Mouse (Mus musculus): ENCODE data around the gene Lrp6. TPM values are rescaled to one million over a fixed set of nuclear protein-coding genes. Genes with fewer than 3 reads are reported as not detected.

Lrp6 gene
- polyA plus RNA-seq, 1 experiment from 2014 or later: 20.0 TPM

- Histone ChIP-seq H3K9me3 (ENCODE audit: control insufficient read depth, low read length) (no peaks in the 10 kb centered on the region), H3K4me3 (replicated peaks; ENCODE audit: low read length) (no peak overlapping the region), H3K27me3 (replicated peaks; ENCODE audit: control insufficient read depth, insufficient read depth, low read length) (no peaks in the 10 kb centered on the region), H3K4me2 (ENCODE audit: low read length) (no peak overlapping the region), H3K9ac (replicated peaks; ENCODE audit: low read depth, low read length) (no peak overlapping the region), H3K4me1 (replicated peaks; ENCODE audit: control insufficient read depth, insufficient read depth, low read length) (no peaks in the 10 kb centered on the region), H3K36me3 (ENCODE audit: control insufficient read depth, insufficient read depth) (no peaks in the 10 kb centered on the region), H3K27ac (ENCODE audit: low read length) (no peak overlapping the region)
- 62% methylated on average over 10 of the region's 10 CpGs for WGBS
- ATAC-seq: no peak
Measured at GRCm38 (mm10) chr6:134602371-134603003, 35.7 kb upstream of the Lrp6 start.

GRCm38 (mm10) chr6:134601766-134602165 lies 35.0 kb upstream of the Lrp6 start:
- Histone ChIP-seq H3K9me3 (ENCODE audit: control insufficient read depth, low read length) (no peaks in the 10 kb centered on the region), H3K4me3 (replicated peaks; ENCODE audit: low read length) (no peak overlapping the region), H3K36me3 (ENCODE audit: control insufficient read depth, insufficient read depth) (no peaks in the 10 kb centered on the region), H3K27me3 (replicated peaks; ENCODE audit: control insufficient read depth, insufficient read depth, low read length) (no peaks in the 10 kb centered on the region), H3K27ac (ENCODE audit: low read length) (no peak overlapping the region), H3K4me1 (replicated peaks; ENCODE audit: control insufficient read depth, insufficient read depth, low read length) (no peaks in the 10 kb centered on the region), H3K9ac (replicated peaks; ENCODE audit: low read depth, low read length) (no peak overlapping the region), H3K4me2 (ENCODE audit: low read length) (no peak overlapping the region)
- ATAC-seq: no peak
- WGBS: 69% methylated on average over 3 of the region's 3 CpGs

DNA sequence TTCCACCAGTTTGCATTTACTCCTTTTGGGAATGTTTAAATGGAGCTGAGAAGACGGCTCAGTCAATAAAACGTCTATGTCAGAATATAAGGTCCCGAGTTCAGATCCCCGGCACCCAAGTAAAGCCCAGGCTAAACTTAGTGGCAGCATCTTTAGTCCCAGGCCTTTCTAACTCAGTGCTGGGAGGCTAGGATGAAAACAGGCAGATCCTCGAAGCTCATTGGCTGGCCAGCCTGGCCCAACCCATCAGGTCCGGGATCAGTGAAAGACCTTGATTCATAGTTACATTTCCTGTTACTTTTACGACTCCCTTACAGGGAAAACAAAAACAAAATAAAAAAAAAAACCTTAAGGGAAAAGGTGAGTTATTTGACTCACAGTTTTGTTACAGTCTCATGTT lies 34.4 kb upstream of the Lrp6 start:
- no peaks in the 10 kb centered on the region for H3K9me3 ChIP-seq (ENCODE audit: control insufficient read depth, low read length)
- H3K9ac ChIP-seq (replicated peaks; ENCODE audit: low read depth, low read length): no peak overlapping the region
- ATAC-seq: no peak
- no peaks in the 10 kb centered on the region for H3K27me3 ChIP-seq (replicated peaks; ENCODE audit: control insufficient read depth, insufficient read depth, low read length)
- H3K4me2 ChIP-seq (ENCODE audit: low read length): no peak overlapping the region
- WGBS: 66% methylated on average over 7 of the region's 7 CpGs
- H3K4me1 ChIP-seq (replicated peaks; ENCODE audit: control insufficient read depth, insufficient read depth, low read length): no peaks in the 10 kb centered on the region
- H3K4me3 ChIP-seq (replicated peaks; ENCODE audit: low read length): no peak overlapping the region
- no peak overlapping the region for H3K27ac ChIP-seq (ENCODE audit: low read length)
- H3K36me3 ChIP-seq (ENCODE audit: control insufficient read depth, insufficient read depth): no peaks in the 10 kb centered on the region

DNA sequence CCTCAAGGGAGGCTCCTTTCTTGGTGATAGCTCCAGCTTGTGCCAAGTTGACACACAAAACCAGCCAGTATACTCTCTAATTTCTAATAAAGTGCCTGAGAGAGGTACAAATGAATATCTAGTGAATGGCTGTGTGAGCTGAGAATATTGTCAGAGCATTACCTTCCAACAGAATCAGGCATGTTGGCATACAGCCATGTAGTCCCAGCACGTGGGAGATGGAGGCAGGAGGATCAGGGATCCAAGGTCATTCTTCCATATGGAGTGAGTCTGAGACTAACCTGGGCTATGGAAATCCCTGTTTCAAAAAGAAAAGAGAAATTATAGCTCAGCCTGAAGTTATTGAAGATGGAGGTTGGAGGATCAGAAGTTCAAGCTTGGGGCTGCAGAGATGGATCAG lies 32.5 kb upstream of the Lrp6 start:
- H3K9ac ChIP-seq (replicated peaks; ENCODE audit: low read depth, low read length): no peak overlapping the region
- no peak overlapping the region for H3K4me2 ChIP-seq (ENCODE audit: low read length)
- no peak overlapping the region for H3K27ac ChIP-seq (ENCODE audit: low read length)
- H3K36me3 ChIP-seq (ENCODE audit: control insufficient read depth, insufficient read depth): no peaks in the 10 kb centered on the region
- no peak for ATAC-seq
- no peaks in the 10 kb centered on the region for H3K9me3 ChIP-seq (ENCODE audit: control insufficient read depth, low read length)
- 44% methylated on average over 1 of the region's 1 CpGs for WGBS
- H3K27me3 ChIP-seq (replicated peaks; ENCODE audit: control insufficient read depth, insufficient read depth, low read length): no peaks in the 10 kb centered on the region
- H3K4me1 ChIP-seq (replicated peaks; ENCODE audit: control insufficient read depth, insufficient read depth, low read length): no peaks in the 10 kb centered on the region
- H3K4me3 ChIP-seq (replicated peaks; ENCODE audit: low read length): no peak overlapping the region

GRCm38 (mm10) chr6:134597651-134598229 lies 31.0 kb upstream of the Lrp6 start:
- H3K36me3 ChIP-seq (ENCODE audit: control insufficient read depth, insufficient read depth): no peaks in the 10 kb centered on the region
- no peak overlapping the region for H3K4me2 ChIP-seq (ENCODE audit: low read length)
- ATAC-seq: no peak
- H3K9ac ChIP-seq (replicated peaks; ENCODE audit: low read depth, low read length): no peak overlapping the region
- no peak overlapping the region for H3K27ac ChIP-seq (ENCODE audit: low read length)
- WGBS: 92% methylated on average over 6 of the region's 6 CpGs
- no peaks in the 10 kb centered on the region for H3K4me1 ChIP-seq (replicated peaks; ENCODE audit: control insufficient read depth, insufficient read depth, low read length)
- H3K4me3 ChIP-seq (replicated peaks; ENCODE audit: low read length): no peak overlapping the region
- H3K27me3 ChIP-seq (replicated peaks; ENCODE audit: control insufficient read depth, insufficient read depth, low read length): no peaks in the 10 kb centered on the region
- H3K9me3 ChIP-seq (ENCODE audit: control insufficient read depth, low read length): no peaks in the 10 kb centered on the region

DNA sequence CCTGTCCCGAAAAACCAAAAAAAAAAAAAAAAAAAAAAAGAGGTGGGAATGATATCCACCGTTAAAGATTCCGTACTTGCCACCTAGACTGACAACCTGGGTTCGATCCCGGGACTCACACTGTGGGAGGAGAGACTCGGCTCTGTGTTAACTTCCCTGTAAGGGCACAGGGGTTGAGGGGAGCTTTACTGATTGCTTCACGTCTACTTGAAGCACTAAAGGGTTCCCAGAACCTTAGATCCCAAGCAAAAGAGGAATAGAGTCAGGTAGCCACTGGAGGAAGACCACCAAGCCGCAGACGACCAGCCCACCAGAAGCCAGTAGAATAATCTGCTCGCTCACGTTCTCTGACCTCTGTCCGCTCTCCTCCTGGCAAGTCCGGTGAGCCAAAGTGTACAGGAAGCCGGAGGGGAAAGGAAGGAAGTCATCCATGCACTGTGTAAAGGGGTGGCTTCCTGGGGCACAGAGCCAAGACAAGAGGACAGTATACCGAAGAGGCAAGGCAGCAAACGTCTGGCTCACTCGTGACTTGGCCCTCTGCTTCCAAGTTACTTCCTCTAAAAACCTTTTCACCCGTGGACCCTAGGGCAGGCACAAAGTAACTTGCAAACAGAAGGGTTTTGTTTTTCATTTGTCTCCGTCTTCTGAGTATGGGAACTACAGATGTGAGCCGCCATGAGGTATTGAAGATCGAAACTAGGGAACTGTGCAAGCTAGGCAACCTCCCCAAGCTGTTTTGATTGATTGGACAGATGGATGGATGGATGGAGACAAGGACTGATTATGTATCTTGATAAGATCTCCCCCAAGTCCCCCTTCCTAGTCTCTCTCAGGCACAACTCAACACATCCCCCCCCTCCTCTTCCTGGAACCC lies 28.0 kb upstream of the Lrp6 start:
- 88% methylated on average over 21 of the region's 21 CpGs for WGBS
- ATAC-seq: no peak
- H3K27me3 ChIP-seq (replicated peaks; ENCODE audit: control insufficient read depth, insufficient read depth, low read length): no peaks in the 10 kb centered on the region
- no peak overlapping the region for H3K9ac ChIP-seq (replicated peaks; ENCODE audit: low read depth, low read length)
- no peak overlapping the region for H3K4me3 ChIP-seq (replicated peaks; ENCODE audit: low read length)
- H3K9me3 ChIP-seq (ENCODE audit: control insufficient read depth, low read length): no peaks in the 10 kb centered on the region
- H3K27ac ChIP-seq (ENCODE audit: low read length): no peak overlapping the region
- no peaks in the 10 kb centered on the region for H3K36me3 ChIP-seq (ENCODE audit: control insufficient read depth, insufficient read depth)
- no peaks in the 10 kb centered on the region for H3K4me1 ChIP-seq (replicated peaks; ENCODE audit: control insufficient read depth, insufficient read depth, low read length)
- no peak overlapping the region for H3K4me2 ChIP-seq (ENCODE audit: low read length)

GRCm38 (mm10) chr6:134591614-134592013 lies 24.8 kb upstream of the Lrp6 start:
- H3K27ac ChIP-seq (ENCODE audit: low read length): no peak overlapping the region
- H3K4me2 ChIP-seq (ENCODE audit: low read length): no peak overlapping the region
- WGBS: 86% methylated on average over 2 of the region's 2 CpGs
- ATAC-seq: no peak
- no peak overlapping the region for H3K9ac ChIP-seq (replicated peaks; ENCODE audit: low read depth, low read length)
- no peaks in the 10 kb centered on the region for H3K9me3 ChIP-seq (ENCODE audit: control insufficient read depth, low read length)
- H3K4me1 ChIP-seq (replicated peaks; ENCODE audit: control insufficient read depth, insufficient read depth, low read length): no peaks in the 10 kb centered on the region
- H3K4me3 ChIP-seq (replicated peaks; ENCODE audit: low read length): no peak overlapping the region
- no peaks in the 10 kb centered on the region for H3K36me3 ChIP-seq (ENCODE audit: control insufficient read depth, insufficient read depth)
- H3K27me3 ChIP-seq (replicated peaks; ENCODE audit: control insufficient read depth, insufficient read depth, low read length): no peaks in the 10 kb centered on the region

DNA sequence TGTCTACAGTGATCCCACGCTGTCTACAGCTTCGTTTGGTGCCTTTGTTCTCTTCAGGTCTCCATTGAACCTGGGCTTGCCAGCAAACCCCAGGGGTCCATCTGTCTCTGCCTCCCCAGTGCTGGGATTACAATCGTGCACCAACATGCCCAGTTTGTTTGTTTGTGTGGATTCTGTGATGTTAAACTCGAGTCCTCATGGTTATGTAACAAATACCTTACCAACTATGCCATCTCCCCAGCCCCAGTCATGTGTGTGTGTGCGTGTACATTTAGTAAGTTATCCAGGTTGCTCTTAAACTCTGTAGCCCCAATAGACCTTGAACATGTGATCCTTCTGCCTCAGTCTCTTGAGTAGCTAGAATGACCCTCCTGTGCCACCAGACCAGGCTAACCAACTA lies 19.5 kb upstream of the Lrp6 start:
- Histone ChIP-seq H3K27ac (ENCODE audit: low read length) (no peak overlapping the region), H3K9me3 (ENCODE audit: control insufficient read depth, low read length) (no peaks in the 10 kb centered on the region), H3K36me3 (ENCODE audit: control insufficient read depth, insufficient read depth) (no peaks in the 10 kb centered on the region), H3K4me3 (replicated peaks; ENCODE audit: low read length) (no peak overlapping the region), H3K9ac (replicated peaks; ENCODE audit: low read depth, low read length) (no peak overlapping the region), H3K4me2 (ENCODE audit: low read length) (no peak overlapping the region), H3K4me1 (replicated peaks; ENCODE audit: control insufficient read depth, insufficient read depth, low read length) (no peaks in the 10 kb centered on the region), H3K27me3 (replicated peaks; ENCODE audit: control insufficient read depth, insufficient read depth, low read length) (no peaks in the 10 kb centered on the region)
- no peak for ATAC-seq
- WGBS: 74% methylated on average over 5 of the region's 5 CpGs

GRCm38 (mm10) chr6:134584616-134585015 lies 17.9 kb upstream of the Lrp6 start:
- Histone ChIP-seq H3K9me3 (ENCODE audit: control insufficient read depth, low read length) (0 out of 2 replicates have a peak, but pooled peaks cover 4% of the 10 kb centered on the region), H3K9ac (replicated peaks; ENCODE audit: low read depth, low read length) (no peak overlapping the region), H3K4me1 (replicated peaks; ENCODE audit: control insufficient read depth, insufficient read depth, low read length) (no peaks in the 10 kb centered on the region), H3K27ac (ENCODE audit: low read length) (no peak overlapping the region), H3K4me3 (replicated peaks; ENCODE audit: low read length) (no peak overlapping the region), H3K27me3 (replicated peaks; ENCODE audit: control insufficient read depth, insufficient read depth, low read length) (no peaks in the 10 kb centered on the region), H3K4me2 (ENCODE audit: low read length) (no peak overlapping the region), H3K36me3 (ENCODE audit: control insufficient read depth, insufficient read depth) (no peaks in the 10 kb centered on the region)
- ATAC-seq: no peak
- 100% methylated on average over 2 of the region's 2 CpGs for WGBS
